Mouse (Mus musculus) embryo, embryonic 10.5 days (tissue): ENCODE measurements around the gene Srgap3.

Source experiments
- DNase-seq: peaks from one replicate; pipeline ENCODE4 v3.0.0-alpha.2; 2015; ENCODE audit warnings: low spot score

The Srgap3 gene

DNA sequence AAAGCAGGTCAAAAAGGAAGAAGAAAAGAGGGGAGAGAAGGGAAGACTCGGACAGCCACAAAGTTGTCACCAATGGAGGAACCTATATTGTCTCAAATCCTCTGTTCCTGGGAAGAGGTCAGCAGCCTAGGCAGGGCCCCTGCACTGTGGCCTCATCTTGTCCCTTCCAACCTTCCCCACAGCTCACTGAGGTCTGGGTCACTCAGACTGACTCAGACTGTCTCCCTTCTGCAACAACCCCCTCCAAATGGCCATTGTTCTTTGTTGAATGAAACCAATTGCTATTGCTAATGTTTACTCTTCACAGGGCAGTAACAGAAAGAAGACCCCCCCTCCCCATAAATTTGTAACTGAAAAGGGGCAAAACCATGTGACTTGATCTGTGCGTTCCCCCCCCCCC lies 2.2 kb upstream of the Srgap3 start:
- DNase-seq, result peak; percentile 48

DNA sequence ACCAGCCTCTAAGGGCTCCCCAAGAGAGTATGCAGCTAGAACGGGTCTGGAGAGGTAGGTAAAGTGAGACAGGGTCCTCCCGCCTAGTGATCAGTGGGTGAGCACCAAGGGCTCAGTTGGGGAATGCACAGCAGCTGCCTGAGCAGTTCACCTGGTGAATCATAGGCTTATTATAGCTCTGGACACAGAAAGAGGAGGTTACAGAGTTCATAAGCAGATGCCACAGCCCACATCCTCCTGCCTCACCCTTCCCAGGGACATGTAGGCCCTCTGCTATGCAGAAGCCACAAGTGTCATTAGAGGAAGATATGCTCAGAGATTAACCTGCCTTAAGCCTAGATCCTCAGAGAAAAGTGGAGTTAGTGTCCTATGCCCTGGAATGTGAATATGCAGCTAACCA lies 1.4 kb upstream of the Srgap3 start:
- no peak for DNase-seq

- DNase-seq, result peak; percentile 59
Observed at GRCm38 (mm10) chr6:112946021-112946811, 850 bp downstream of the Srgap3 start.

DNA sequence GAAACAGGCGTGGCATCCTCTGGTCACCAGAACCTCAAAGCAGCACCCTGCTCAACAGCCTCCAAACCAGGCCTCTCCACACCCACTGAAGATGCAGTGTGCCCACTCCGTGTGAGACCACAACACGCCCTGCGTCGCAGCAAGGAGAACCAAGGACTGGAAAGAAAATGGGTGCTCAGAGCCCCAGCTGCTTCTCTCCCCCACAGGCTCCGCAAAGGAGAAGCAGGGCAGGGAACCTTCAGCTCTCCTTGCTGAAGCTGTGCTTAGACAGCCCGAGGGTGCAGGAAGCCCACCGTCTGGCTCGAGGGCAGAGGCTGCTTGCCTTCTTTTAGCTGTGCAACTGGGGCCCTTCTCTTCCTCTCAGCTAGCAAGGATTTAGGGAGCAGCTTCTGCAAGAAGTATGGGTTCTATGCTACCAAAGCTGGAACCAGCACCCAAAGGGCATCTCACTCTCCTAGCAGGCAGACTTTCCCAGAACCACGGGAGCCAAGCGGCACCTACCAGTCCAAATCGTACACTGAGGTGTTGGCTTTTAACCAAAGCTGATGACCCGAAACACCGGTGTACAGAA lies 1.8 kb downstream of the Srgap3 start:
- no peak for DNase-seq

DNA sequence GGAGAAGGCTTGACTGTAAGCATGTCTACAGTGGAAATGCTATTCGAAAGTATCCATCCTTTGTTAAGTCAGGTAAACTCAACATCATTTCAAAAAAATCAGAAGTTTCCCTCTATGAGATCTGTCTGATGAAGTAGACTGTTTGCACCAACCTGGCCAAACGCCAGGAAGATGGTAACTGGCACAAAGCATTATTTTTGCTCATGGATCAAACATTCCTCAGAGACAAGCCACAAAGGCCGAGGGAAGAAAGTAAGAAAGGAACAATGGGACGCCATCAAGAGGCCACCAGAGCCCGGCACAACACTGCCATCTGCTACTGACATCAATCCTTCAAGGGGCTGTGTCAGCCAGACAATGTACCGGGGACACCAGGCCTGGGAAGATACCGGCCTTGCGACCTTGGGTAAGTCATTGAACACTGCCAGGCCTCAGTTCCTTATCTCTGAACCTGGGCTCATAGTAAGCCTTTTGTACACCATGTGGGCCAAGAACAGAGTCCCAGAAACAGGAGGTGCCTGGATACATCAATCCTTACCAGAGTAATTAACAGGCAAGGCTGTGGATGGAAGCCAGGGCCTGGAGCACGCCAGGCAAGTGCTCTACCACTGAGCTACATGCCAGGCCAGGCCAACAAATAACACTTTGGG lies 3.3 kb downstream of the Srgap3 start:
- peak; percentile 60 for DNase-seq

DNA sequence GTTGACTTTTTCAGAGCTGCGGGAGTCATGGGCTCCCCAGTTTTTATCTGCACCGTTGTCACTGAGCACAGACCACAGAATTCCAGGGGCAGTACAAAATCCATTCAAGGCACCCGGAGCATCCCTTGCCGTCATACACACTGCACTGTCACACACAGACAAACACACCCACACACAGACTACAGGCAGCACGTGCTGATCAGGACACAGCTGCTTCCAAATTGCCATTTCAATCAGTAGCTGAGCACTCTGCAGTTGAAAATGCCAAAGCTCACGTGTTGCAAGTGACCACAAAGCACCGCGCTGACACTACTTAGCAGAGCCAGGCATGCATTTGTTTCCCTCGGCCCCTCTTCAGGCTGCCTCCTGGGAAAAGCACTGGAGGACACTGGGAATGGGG lies 7.8 kb downstream of the Srgap3 start:
- DNase-seq, result no peak

DNA sequence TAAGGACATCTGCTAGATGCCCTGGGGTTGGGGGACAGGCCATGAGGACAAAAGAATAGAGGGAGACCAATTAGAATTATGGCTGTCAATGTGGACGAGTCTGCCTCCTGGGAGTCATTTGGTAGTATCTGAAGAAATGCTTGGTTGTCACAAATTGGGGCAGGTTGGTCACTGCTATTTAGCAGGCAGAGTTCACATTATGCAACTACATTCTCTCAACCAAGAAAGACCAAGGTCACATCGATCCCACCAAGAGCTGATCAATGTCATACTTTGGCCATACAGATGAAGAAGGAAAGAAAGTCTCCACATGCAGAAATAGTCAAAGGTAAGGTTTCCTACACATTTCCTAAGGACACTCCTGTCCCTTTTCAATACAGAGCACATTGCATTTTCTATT lies 9.3 kb downstream of the Srgap3 start:
- no peak for DNase-seq

- DNase-seq, result no peak
Observed at GRCm38 (mm10) chr6:112934501-112934900, 12.6 kb downstream of the Srgap3 start.

DNA sequence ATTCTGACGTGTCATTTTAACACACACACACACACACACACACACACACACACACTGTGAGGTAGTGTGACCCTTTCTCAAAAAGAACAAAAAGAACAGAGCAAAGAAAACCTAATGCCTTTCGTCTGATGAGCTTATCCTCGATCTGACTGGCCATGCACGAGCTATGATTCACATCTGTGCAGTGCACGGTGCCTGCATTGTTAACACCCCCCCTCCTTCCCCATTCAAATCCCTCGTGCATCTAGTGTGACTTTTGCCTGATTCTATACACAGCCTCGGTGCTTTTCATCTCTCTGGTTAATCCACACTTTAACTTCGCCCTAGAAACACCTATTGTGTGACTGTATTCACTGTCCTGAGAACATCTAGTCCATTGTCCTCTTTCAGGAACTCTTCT lies 14.5 kb downstream of the Srgap3 start:
- no peak for DNase-seq

DNA sequence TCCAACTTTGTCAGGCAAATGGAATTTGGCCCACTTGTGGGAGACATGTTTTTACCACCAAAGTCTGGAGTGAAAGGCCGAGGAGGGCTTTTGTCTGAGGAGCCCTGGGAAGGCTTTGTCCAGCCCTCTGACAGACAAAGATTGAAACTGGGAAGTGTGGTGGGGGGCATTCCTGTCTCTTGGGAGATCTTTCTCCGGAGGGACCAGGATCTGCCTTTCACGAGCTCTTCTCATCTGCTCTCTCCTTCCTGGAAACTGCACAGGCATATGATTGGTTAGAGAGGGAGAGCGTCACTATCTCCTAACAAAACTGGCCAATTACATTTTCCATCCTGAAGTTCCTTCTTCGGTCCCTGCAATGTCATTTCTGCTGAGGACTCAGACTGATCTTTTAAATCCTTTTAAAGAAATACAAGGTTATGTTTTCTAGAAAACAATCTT lies 17.0 kb downstream of the Srgap3 start:
- peak; percentile 76 for DNase-seq

- no peak for DNase-seq
Observed at GRCm38 (mm10) chr6:112929291-112929984, 17.6 kb downstream of the Srgap3 start.

GRCm38 (mm10) chr6:112928841-112929240 lies 18.2 kb downstream of the Srgap3 start:
- DNase-seq, result no peak

GRCm38 (mm10) chr6:112927341-112927740 lies 19.7 kb downstream of the Srgap3 start:
- peak; percentile 53 for DNase-seq

DNA sequence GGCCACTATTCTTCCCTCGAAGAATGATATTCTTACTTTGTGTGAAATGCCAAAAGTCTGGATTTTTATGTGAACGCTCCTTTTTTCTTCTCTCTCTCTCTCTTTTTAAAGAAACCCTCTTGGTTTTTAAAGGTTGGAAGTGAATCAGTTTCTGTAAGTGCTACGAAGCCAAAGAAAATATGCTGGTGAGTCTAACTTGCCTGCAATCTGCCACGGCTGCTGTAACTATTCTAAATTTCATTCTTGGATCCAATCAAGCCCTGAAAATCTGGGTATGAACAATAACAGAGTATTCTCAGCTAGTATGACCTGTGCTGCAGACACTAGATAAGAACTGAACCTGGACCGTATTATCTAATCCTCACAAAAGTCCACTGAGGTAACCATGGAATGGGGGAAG lies 21.1 kb downstream of the Srgap3 start:
- no peak for DNase-seq

DNA sequence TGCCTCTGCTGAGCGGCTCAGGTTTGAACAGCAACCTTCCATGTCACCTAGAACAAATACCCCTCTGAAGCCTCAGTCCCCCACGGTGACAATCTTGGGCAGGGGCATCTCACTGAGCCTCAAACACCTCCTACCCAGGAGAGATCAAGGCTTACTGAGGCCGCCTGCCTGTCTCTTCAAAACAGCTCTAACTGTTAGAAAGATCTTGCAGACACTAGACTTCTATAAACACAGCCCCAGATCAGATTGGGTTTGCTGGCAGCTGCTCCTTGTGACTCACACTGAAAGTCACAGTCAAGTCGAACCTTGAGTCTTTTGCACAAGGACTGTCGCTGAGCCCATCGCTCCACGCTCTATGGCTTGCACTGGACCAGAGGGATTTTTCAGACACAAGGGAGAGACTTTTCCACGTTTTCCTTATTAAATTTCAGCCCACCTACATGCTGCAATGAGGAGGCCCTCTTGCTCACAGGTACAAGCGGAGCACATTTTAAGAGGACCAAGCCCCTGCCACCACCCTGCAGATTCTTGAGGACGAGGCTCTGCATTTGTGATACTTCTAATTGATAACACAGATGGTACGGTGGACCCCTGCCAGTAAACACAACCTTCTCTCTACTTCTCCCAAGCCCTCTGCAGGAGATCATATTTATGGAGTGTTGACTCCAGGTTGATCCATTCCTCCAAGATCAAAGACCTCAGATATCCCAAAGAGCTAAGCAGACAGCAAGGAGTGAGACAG lies 21.7 kb downstream of the Srgap3 start:
- no peak for DNase-seq

DNA sequence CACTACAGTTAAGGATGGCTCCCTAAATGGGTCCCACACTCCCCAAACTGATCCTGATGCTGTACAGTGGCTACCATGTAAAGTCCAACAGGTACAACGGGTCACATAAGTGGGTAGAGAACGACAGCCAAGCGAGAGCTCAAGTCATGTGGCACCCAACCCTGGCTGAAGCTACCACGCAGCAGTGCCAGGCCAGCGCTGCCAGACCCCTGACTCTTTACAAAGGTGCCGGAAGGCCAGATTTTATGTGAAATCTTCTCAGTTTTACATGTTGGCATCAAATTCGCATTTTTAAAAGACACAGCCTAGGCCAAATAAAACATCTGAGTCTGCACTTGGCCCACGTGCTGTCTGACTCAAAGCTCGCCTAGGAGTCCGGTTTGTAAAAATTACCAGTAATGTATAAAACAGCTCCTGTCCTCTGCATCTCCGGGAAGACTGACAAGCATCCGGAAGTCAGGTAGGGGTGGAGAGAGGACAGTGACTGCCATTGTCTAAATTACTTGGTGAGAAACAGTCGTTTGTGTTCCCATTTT lies 22.4 kb downstream of the Srgap3 start:
- no peak for DNase-seq

GRCm38 (mm10) chr6:112920619-112921195 lies 26.4 kb downstream of the Srgap3 start:
- no peak for DNase-seq

DNA sequence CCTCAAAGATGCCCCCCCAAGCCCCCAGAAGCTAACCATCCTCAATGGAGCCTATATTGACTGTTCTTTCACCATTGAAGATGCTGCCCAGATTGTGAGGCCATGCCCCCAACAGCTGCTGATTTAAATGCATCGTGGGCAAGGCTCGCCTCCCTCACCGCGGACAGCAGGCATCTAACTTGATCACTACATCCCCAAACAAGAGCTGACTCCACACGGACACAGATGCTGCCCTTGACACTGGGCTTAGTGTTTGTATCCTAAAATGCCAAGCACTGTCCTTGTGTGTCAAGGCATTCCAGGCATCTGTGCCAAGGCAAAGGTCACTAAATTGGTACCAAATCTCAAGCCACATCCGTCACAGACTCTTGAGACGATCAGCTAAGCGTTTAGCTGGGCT lies 29.3 kb downstream of the Srgap3 start:
- no peak for DNase-seq

DNA sequence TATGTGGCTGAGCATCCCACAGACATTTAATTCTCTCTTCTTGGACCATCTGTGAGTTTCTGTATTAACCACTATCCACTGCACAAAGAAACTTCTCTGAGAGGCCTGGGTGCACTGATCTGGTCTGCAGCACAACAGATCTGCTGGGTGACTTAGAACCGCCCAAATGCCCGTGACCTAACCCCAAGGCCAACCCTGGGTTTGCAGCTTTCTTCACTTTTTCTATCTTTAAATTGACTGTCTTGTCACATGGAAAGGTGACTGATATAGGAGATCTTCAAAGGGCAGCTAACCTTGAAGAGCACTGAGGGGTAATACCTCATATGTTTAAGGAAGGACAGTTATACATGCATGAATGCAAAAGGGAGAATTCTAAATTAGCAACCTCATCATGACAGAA lies 30.8 kb downstream of the Srgap3 start:
- DNase-seq, result no peak

DNA sequence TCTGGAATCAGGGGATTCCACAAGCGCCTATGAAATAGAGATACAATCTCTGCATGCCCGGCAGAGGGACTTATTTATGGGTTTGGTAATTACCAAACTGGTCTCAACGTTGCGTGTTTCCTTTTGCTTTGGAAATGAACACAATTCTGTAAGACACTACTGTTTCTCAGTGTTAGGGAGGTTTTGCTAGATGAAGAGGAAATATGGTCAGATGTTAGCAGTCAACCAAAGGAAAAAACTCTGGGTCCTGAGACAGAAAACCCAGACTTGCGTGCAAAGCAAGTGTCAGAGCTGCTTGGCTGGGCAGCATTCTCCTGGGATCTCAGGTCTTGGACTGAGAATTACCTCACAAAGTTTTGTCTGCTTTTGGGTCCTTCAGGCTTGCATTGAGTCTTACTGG lies 34.5 kb downstream of the Srgap3 start:
- no peak for DNase-seq

DNA sequence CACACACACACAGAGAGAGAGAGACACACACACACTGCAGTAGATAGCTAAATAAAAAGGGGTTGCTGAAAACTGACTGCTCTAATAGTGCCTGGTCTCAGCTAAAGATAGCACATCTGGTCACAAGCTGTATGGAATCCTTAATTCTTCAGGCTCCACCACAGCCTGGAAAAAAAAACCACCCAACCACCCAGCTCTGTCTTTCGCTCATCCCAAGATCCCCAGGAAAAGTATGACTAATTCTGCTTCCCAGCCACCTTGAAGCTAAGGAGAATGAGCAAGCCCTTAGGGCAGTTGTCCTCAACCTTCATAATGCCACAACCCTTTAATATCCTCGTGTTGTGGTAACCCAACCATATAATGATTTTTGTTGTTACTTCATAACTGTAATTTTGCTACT lies 37.4 kb downstream of the Srgap3 start:
- DNase-seq, result no peak
